Mouse (Mus musculus) limb, embryonic 12.5 days (tissue): Measurements from ENCODE around the gene Naip1. TPM values are rescaled to one million over a fixed set of nuclear protein-coding genes. Genes with fewer than 3 reads are reported as not detected.
"Not testable (repeated sequence)": the region's sequence is repeated elsewhere in the genome, so short reads cannot be mapped to it uniquely, and the experiment has no call there.

Source experiments
- ATAC-seq: fragments of 200-750 bp; cut with Nextera tagmentation; 2 replicates; pipeline ENCODE4 v1.8.0; 2017; ENCODE audit warnings: low read depth, moderate TSS enrichment; ENCODE audit not compliant: insufficient number of reproducible peaks, insufficient read depth, low FRiP score, low TSS enrichment
- H3K27ac ChIP-seq: fragments of 300-500 bp; sonication (generic); 2 replicates; pipeline ENCODE4 v1.5.1; 2016; ENCODE audit warnings: mild to moderate bottlenecking, moderate library complexity
- H3K27me3 ChIP-seq: fragments of 300-500 bp; sonication (generic); 2 replicates; pipeline ENCODE4 v1.6.1; 2016; ENCODE audit warnings: mild to moderate bottlenecking, moderate library complexity
- H3K36me3 ChIP-seq: fragments of 300-500 bp; sonication (generic); 2 replicates; pipeline ENCODE4 v1.6.1; 2016; ENCODE audit warnings: mild to moderate bottlenecking, moderate library complexity
- H3K4me1 ChIP-seq: fragments of 300-500 bp; sonication (generic); replicated peaks from 2 replicates; pipeline ENCODE4 v1.6.1; 2016
- H3K4me2 ChIP-seq: fragments of 300-500 bp; sonication (generic); 2 replicates; pipeline ENCODE4 v1.6.1; 2016; ENCODE audit warnings: mild to moderate bottlenecking, moderate library complexity
- H3K4me3 ChIP-seq: fragments of 300-500 bp; sonication (generic); replicated peaks from 2 replicates; pipeline ENCODE4 v1.5.1; 2016; ENCODE audit warnings: mild to moderate bottlenecking
- H3K9ac ChIP-seq: fragments of 300-500 bp; sonication (generic); replicated peaks from 2 replicates; pipeline ENCODE4 v1.6.1; 2016; ENCODE audit warnings: mild to moderate bottlenecking, moderate library complexity
- H3K9me3 ChIP-seq: fragments of 300-500 bp; sonication (generic); 2 replicates; pipeline ENCODE4 v1.6.1; 2016; ENCODE audit warnings: mild to moderate bottlenecking, moderate library complexity
- WGBS: fragments of 180-500 bp; shearing (Covaris S2); methylation state at CpG from one replicate; pipeline ENCODE4 v1.1.7; 2016; 5-methylcytosine and 5-hydroxymethylcytosine counted together
- polyA plus RNA-seq: library from polyadenylated mRNA; unstranded; fragments of >200 nt; fragmentation: Nextera tagmentation; extraction: Ambion mirVana; gene quantifications from 2 replicates; pipeline ENCODE4 v1.2.1, GENCODE M21; 2016

The Naip1 gene
- not detected in 2 replicates for polyA plus RNA-seq

DNA sequence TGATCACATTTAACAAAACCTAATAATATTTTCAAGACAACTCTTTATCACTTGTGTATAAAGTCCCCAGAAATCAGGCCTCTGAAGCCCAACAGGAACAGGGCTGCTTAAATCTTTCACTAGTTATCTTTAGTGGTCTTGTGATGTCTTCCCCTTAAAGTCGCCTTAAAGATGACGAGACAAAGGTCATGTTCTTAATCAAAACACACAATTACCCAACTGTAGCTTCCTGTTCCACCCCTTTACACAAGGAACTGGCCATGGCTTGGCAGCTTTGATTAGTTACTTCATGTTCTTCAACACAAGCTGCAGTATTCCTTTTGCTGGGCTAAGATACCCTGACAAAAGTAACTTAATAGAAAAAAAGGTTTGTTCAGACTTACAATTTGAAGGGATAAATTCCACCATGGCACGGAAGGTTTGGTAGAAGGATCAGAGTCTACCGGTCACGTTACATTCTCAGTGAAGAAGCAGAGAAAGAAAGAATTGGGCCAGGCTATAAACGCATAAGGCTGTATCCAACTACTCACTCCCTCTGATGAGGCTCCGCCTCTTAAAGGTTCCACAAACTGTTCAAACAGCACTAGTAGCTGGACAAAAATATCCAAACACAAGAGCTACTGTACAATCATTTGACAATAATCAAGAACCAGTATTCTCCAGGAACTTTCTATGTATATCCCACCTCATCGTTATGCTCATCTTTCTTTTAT is at the start of gene Naip1:
TSS of gene Naip1 (minus strand) at position 455 of the 713 bp plus-strand sequence.
- not testable (repeated sequence) for H3K4me1 ChIP-seq, H3K4me2 ChIP-seq, H3K27ac ChIP-seq, H3K9ac ChIP-seq, H3K36me3 ChIP-seq, H3K9me3 ChIP-seq, H3K4me3 ChIP-seq, ATAC-seq, H3K27me3 ChIP-seq
- WGBS: 81% methylated on average over 8 of the region's 8 CpGs

DNA sequence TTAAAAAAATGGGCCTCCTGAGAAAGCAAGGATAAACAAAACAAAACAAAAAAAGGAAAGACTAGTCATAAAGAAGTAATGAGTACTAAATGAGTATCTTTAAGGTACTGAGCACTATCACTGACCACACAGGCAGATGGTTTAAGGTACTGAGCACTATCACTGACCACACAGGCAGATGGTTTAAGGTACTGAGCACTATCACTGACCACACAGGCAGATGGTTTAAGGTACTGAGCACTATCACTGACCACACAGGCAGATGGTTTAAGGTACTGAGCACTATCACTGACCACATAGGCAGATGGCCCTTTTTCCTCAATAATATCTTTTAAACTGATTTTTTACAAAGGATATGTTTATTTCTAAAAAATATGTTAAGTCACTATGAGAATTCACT is 47.0 kb upstream of the Naip1 start:
- not testable (repeated sequence) for H3K27ac ChIP-seq, H3K4me2 ChIP-seq, H3K27me3 ChIP-seq

DNA sequence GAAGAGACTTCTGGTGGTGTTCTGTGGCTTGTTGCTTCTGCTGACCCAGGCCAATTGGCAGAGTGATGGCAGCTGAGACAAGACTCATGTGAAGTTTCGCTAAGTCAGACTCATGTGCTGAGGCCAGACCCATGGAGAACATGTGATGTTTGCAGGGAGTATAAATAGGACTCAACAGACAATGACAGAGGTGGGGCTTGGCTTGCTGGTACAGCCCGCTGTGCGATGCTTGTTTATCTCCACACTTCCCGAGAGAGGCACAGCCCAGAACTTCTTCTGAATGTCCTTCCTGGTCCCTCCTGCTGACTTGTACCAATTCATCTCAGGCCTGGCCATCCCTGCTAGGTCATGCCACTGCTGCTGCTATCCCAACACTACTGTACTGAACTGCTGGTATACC is 42.7 kb upstream of the Naip1 start:
- Histone ChIP-seq H3K4me3 (no peak overlapping the region), H3K27me3 (no peaks in the 10 kb centered on the region), H3K4me2 (no peak overlapping the region), H3K9ac (no peak overlapping the region), H3K9me3 (no peaks in the 10 kb centered on the region), H3K36me3 (no peaks in the 10 kb centered on the region), H3K4me1 (peaks cover 10% of the 10 kb centered on the region), H3K27ac (no peak overlapping the region)
- no peak for ATAC-seq
- 90% methylated on average over 4 of the region's 4 CpGs for WGBS

More for the DNA sequence above, 47.0 kb upstream of the Naip1 start:
- not testable (repeated sequence) for H3K4me1 ChIP-seq, ATAC-seq, H3K4me3 ChIP-seq, H3K9me3 ChIP-seq, H3K36me3 ChIP-seq, H3K9ac ChIP-seq

DNA sequence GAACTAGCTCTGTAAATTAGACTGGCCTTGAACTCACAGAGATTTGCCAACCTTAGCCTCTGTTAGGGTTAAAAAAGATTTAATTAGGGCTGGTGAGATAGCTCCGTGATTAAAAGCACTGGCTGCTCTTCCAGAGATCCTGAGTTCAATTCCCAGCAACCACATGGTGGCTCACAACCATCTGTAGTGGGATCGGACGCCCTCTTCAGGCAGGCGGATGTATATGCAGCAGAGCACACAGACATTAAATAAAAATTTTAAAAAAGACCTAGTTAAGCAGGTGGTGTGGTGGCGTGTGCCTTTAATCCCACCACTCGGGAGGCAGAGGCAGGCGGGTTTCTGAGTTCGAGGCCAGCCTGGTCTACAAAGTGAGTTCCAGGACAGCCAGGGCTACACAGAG is 41.7 kb upstream of the Naip1 start:
- not testable (repeated sequence) for ATAC-seq
- 63% methylated on average over 8 of the region's 8 CpGs for WGBS

DNA sequence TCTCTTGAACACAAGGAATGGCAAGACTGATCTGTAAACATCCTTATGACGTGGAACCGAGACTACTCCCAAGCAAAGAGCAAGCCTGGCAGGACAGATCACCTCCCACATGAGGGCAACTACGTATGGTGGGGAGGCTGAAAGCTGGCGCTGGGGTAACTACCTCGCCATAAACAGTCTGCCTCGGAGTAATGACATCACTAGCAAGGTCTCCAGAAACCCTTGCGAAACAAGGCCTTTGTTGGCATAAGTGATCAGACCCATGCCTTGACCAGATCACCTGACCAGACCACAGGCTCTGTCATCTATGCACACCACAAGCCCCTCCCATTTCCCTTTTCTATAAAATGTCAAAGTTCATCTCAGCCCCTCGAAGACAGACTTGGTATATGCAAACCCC is 40.6 kb upstream of the Naip1 start:
- ATAC-seq: no peak
- Histone ChIP-seq H3K36me3 (peaks cover 10% of the 10 kb centered on the region), H3K4me3 (no peak overlapping the region), H3K4me2 (no peak overlapping the region), H3K27ac (no peak overlapping the region), H3K9ac (no peak overlapping the region), H3K9me3 (no peaks in the 10 kb centered on the region), H3K27me3 (no peaks in the 10 kb centered on the region), H3K4me1 (peaks cover 10% of the 10 kb centered on the region)
- WGBS: 76% methylated on average over 8 of the region's 8 CpGs

More for the DNA sequence above, 41.7 kb upstream of the Naip1 start:
- not testable (repeated sequence) for H3K27ac ChIP-seq, H3K27me3 ChIP-seq, H3K9me3 ChIP-seq, H3K4me2 ChIP-seq, H3K9ac ChIP-seq, H3K4me3 ChIP-seq, H3K36me3 ChIP-seq
- H3K4me1 ChIP-seq: peaks cover 10% of the 10 kb centered on the region

DNA sequence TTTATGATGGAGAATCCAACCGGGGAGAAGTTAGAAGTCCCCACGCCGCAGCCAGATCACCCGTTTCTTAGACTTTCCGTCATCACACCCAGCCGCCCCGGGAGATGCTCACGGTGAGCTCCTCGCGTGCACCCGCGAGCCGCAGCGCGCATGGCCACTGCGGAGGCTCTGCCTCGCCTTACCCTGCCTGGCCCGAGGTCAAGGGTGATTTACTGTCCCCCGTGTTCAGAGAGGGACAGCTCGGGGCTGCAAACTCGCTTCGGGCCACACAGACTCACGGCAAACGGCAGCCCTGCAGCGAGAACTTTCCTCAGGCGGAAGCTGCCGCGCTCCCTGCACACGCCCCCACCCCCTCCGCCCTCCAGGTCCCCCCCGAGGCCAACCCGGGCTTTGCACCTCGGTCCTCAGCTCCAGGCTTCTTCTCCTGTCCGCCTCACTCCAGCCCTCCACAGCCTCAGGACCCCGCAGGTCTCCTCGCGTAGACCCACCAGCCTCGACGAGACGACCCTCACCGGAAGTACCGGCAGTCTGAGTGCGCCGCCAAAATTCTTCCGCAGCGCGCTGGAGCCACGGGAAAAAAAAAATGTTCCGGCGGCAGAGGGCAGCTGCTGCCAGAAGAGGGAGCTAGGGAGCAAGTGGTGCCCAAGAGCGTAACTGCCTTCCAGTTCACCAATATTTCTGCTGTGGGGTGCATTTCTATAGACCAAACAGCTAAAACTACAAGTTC is 39.6 kb upstream of the Naip1 start, which contains the start of gene Gtf2h2:
TSS of gene Gtf2h2 (minus strand) at position 519 of the 727 bp plus-strand sequence.
- H3K9me3 ChIP-seq: no peaks in the 10 kb centered on the region
- peak within 1 kb of the TSS; percentile 88 for H3K4me3 ChIP-seq
- H3K4me1 ChIP-seq: peaks cover 10% of the 10 kb centered on the region
- peak within 1 kb of the TSS; percentile 71 for H3K4me2 ChIP-seq
- H3K27me3 ChIP-seq: no peaks in the 10 kb centered on the region
- under 1% methylated on average over 51 of the region's 51 CpGs for WGBS
- peak; percentile 58; the same call in 1 of the 2 replicates for ATAC-seq
- peak within 1 kb of the TSS; percentile 92 for H3K27ac ChIP-seq
- peak within 1 kb of the TSS; percentile 88 for H3K9ac ChIP-seq
- H3K36me3 ChIP-seq: peaks cover 21% of the 10 kb centered on the region

DNA sequence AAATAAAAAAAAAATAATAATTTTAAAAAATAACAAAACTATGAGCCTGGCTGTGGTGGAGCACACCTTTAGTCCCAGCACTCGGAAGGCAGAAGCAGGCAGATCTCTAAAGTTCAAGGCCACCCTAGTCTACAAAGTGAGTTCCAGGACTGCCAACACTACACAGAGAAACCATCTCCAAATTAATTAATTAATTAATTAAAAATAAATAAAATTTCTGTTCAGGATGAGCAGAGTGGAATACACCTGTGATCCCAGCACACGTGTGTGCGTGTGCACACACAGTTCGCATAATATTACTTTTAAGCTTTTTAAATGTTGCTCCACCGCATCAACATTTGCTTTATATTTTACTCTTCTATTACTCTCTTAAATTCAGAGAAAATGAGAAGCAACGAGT is 39.0 kb upstream of the Naip1 start:
- peaks cover 10% of the 10 kb centered on the region for H3K4me1 ChIP-seq
- H3K4me2 ChIP-seq: peak overlapping the region; percentile 71
- 19% methylated on average over 6 of the region's 6 CpGs for WGBS
- H3K36me3 ChIP-seq: peaks cover 27% of the 10 kb centered on the region
- H3K9me3 ChIP-seq: no peaks in the 10 kb centered on the region
- H3K27me3 ChIP-seq: no peaks in the 10 kb centered on the region
- ATAC-seq: no peak
- H3K9ac ChIP-seq: peak overlapping the region; percentile 88
- H3K4me3 ChIP-seq: peak overlapping the region; percentile 88
- peak overlapping the region; percentile 92; the same call in 1 of the 2 replicates for H3K27ac ChIP-seq

DNA sequence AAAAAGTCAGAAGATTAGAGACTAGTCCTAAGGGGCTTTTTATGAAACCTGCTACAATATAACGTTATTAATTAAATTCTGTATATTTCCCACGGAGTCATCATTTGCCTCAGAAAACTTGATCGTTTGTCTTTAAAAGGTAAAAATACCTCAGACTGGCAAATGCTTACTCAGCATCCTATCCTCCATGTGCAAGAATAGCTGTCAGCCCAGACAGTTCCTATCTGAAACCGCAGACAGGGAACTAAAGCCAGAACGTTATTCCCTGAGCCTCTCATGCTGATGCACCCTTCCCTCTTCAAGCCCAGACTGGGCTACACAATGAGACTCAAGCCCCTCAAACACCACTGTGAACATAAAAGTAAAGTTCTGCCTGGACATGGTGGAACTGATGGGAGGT is 37.8 kb upstream of the Naip1 start:
- ATAC-seq: no peak
- Histone ChIP-seq H3K4me3 (no peak overlapping the region), H3K36me3 (peaks cover 32% of the 10 kb centered on the region), H3K4me2 (no peak overlapping the region), H3K9ac (no peak overlapping the region), H3K4me1 (peaks cover 10% of the 10 kb centered on the region), H3K27ac (no peak overlapping the region), H3K27me3 (no peaks in the 10 kb centered on the region), H3K9me3 (no peaks in the 10 kb centered on the region)
- WGBS: 93% methylated on average over 5 of the region's 5 CpGs

DNA sequence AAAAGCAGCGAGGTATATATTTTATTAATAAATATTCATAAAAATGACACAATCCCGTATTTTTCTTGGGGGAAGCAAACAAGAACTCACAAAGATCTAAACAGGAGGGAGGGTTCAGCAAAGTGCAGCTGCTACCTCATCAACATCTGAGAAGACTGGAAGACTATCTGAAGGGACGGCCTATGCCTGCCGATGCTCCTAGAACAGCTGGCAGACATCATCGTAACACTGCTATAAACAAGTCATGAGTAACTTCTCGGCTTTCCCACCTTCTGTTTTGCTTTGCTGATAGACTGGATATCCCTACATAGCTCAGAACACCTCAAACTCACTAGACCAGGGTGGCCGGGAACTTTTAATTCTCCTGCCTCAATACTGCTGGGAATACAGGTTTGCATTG is 30.9 kb upstream of the Naip1 start:
- no peak overlapping the region for H3K9ac ChIP-seq
- H3K36me3 ChIP-seq: peaks cover 79% of the 10 kb centered on the region
- 90% methylated on average over 7 of the region's 7 CpGs for WGBS
- no peaks in the 10 kb centered on the region for H3K4me1 ChIP-seq
- H3K27me3 ChIP-seq: no peaks in the 10 kb centered on the region
- no peaks in the 10 kb centered on the region for H3K9me3 ChIP-seq
- no peak overlapping the region for H3K4me2 ChIP-seq
- H3K27ac ChIP-seq: no peak overlapping the region
- ATAC-seq: no peak
- no peak overlapping the region for H3K4me3 ChIP-seq

DNA sequence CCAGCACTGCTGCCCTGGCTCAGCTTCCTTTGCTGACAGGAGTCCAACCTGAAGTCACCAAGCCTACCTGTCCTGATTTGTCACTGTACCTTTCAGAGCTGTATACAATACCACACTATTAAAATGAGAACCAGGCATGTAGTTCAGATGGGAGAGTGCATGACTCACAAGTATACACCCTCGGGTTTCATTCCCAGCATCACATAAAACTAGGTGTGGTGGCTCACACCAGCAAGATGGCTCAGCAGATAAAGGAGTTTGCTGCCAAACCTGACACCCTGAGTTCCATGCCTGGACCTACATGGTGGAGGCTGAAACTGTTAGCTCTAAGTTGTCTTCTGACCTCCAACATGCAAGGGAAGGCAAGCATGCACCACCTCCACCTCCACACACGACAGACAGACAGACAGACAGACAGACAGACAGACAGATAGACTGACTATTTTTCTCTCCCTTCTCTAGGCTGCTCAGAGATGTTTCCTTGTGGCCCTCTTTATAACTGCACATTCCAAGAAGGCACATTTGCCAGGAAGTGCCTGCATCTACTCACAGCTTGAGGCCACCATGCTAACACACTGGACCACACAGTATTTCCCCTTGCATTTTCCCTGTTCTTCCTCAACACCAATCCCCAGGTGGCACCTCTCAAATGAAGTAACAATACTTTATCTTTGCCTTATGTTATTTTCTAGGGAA is 11.0 kb upstream of the Naip1 start:
- H3K4me2 ChIP-seq: no peak overlapping the region
- no peak for ATAC-seq
- 86% methylated on average over 2 of the region's 2 CpGs for WGBS

DNA sequence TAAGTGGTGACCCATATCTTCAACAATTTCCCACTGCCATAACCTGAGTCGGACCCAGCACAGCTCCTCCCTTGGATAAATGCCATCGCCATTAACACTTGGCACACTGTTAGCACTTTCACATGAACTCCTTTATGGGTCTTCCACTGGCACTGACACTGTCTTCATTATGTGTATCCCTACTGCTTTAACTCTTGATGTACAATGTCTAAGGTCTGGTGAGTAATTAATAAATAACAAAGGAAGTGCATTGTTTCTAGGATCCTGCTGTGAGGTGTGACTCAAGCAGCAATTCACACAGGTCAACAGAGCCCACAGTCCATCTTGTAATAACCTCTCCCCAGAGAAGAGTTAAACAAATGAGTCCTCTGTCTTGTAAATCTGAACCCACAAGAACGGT is 8.7 kb upstream of the Naip1 start:
- Histone ChIP-seq H3K27ac (no peak overlapping the region), H3K9me3 (no peaks in the 10 kb centered on the region), H3K4me3 (no peak overlapping the region), H3K27me3 (no peaks in the 10 kb centered on the region), H3K9ac (no peak overlapping the region), H3K4me2 (no peak overlapping the region), H3K36me3 (peaks cover 45% of the 10 kb centered on the region), H3K4me1 (no peaks in the 10 kb centered on the region)
- ATAC-seq: no peak
- WGBS: 75% methylated on average over 3 of the region's 3 CpGs

More for the DNA sequence above, 11.0 kb upstream of the Naip1 start:
- no peak overlapping the region for H3K4me3 ChIP-seq
- peaks cover 66% of the 10 kb centered on the region for H3K36me3 ChIP-seq
- H3K9me3 ChIP-seq: peaks cover 8% of the 10 kb centered on the region; the same call in 1 of the 2 replicates
- no peak overlapping the region for H3K27ac ChIP-seq
- H3K27me3 ChIP-seq: no peaks in the 10 kb centered on the region
- H3K9ac ChIP-seq: no peak overlapping the region
- H3K4me1 ChIP-seq: no peaks in the 10 kb centered on the region
